Mouse (Mus musculus): ENCODE measurements around the gene Zfp697.
"Not testable (repeated sequence)": the region's sequence is repeated elsewhere in the genome, so short reads cannot be mapped to it uniquely, and the experiment has no call there.

The Zfp697 gene

DNA sequence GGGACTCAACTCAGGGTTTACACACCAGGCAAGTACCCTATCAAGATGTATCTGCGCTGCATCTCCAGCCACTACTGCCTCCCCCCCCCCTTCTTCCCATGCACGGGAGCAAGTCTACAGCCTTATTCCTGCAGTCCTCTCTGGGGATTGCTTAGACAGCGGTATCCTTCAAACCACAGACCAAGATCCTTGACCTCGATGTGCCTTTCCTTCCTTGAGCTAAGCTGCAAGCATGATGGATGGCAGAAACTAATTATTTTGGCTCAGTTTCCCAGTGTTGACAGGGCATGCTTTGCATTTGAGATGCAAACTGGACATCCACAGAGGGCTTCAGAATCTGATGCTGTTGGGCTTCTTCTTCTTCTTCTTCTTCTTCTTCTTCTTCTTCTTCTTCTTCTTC is 40.7 kb downstream of the Zfp697 start:
- DNase-seq (ENCODE audit: low spot score) = no peak

DNA sequence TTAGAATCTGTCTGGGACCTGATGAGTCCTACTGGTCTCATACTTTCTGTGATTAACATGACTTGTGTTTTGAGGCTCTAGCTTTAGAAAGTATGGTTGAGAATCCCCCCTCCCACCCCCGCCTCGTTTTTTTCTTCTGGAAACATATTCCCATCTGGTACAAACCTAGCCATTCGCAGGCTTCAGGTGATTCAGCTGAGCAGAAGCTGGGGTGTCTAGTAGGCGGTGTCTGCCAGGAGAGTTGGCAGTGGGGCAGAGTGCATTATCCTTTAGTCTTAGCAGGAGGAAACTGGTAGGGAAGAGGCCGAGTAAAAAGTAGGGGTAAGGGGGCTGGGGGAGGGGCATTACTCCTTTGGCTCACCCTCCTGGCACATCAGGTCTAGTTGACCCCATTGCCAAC is 44.5 kb downstream of the Zfp697 start:
- DNase-seq (ENCODE audit: low spot score) = no peak

- no peak for DNase-seq (ENCODE audit: low spot score)
Observed at GRCm38 (mm10) chr3:98427260-98427599, 45.0 kb downstream of the Zfp697 start.

DNA sequence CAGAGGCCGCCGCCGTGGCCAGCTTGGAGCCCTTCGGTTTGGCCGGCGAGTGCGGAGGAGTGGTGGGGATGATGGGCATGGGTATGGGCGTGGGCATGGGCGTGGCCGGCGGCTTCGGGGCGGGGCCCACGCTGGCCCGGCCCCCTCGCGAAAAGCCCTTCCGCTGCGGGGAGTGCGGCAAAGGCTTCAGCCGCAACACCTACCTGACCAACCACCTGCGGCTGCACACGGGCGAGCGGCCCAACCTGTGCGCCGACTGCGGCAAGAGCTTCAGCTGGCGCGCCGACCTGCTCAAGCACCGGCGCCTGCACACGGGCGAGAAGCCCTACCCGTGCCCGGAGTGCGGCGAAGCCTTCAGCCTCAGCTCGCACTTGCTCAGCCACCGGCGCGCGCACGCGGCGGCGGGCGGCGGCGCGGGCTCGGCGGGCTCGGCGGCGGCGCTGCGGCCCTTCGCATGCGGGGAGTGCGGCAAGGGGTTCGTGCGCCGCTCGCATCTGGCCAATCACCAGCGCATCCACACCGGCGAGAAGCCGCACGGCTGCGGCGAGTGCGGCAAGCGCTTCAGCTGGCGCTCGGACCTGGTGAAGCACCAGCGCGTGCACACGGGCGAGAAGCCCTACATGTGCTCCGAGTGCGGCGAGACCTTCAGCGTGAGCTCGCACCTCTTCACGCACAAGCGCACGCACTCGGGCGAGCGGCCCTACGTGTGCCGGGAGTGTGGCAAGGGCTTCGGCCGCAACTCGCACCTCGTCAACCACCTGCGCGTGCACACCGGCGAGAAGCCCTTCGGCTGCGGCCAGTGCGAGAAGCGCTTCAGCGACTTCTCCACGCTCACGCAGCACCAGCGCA is 45.6 kb downstream of the Zfp697 start:
- peak; percentile 86 for DNase-seq (ENCODE audit: low spot score)

- DNase-seq (ENCODE audit: low spot score) = peak; percentile 46
Observed at GRCm38 (mm10) chr3:98428449-98428775, 46.2 kb downstream of the Zfp697 start.

DNA sequence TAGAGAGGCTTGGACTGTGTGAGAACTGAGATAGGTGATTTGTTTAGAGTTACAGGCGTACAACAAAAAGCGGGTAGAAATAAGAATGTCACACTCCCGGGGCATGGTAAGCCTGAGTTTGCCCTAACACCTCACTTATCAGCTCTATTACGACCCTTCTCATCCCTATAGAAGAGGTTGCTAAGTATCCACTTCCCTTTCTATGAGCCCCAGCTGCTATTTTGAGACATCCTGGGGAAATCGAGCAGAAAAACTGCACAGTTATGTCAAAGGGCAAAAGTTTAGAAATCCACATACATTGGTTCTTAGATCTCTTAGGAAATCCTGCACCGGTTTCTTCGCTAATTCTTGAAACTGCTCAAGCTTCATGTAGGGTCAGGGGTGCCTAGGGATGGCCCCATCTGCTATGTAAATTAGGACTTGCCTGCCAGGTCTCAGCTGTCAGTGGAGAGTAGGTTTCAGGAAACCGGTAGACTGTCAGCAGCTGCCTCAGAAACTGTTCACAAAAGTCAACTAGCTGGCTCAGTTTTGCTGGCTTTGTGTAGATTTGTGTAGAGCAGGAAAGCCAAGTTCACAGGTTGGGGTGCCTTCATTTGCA is 46.8 kb downstream of the Zfp697 start:
- no peak for DNase-seq (ENCODE audit: low spot score)

- DNase-seq (ENCODE audit: low spot score) = no peak
Observed at GRCm38 (mm10) chr3:98434088-98434816, 52.0 kb downstream of the Zfp697 start.

GRCm38 (mm10) chr3:98435030-98435429 is 52.8 kb downstream of the Zfp697 start:
- DNase-seq (ENCODE audit: low spot score) = no peak

DNA sequence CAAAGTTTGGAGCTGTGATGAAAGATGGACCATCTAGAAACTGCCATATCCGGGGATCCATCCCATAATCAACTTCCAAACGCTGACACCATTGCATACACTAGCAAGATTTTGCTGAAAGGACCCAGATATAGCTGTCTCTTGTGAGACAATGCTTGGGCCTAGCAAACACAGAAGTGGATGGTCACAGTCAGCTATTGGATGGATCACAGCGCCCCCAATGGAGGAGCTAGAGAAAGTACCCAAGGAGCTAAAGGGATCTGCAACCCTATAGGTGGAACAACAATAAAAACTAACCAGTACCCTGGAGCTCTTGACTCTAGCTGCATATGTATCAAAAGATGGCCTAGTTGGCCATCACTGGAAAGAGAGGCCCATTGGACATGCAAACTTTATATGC is 60.0 kb downstream of the Zfp697 start:
- DNase-seq (ENCODE audit: low spot score) = not testable (repeated sequence)

DNA sequence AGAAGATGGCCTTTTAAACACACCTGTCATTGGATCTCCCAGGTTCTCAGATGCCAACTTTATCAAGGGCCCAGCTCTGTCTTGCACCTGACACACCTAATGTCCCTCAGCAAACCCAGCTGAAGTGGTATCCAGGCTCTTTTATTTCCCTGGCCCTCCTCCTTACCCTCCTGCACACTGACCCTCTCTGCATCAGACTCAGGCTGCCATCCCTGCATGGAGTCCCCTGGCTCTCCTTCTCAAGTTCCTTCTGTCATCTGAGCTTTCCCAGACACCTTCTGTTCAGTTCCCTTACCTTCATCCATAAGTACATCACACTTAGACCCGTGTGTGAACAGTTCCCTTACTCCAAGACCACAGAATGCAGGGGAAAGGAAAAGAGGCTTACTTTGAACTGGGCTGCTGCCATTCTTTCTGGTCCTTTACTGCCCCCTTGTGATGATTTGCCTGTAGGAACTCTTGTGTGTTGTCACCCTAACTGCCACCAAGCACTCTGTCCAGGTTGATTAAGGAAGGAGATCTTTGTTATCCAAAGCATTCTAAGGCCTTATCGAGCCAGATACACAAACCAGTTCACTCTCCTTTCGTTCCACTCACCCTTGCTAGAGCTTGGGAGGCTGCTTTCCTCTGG is 61.0 kb downstream of the Zfp697 start:
- not testable (repeated sequence) for DNase-seq (ENCODE audit: low spot score)

- DNase-seq (ENCODE audit: low spot score) = not testable (repeated sequence)
Observed at GRCm38 (mm10) chr3:98443924-98444323, 61.7 kb downstream of the Zfp697 start.

DNA sequence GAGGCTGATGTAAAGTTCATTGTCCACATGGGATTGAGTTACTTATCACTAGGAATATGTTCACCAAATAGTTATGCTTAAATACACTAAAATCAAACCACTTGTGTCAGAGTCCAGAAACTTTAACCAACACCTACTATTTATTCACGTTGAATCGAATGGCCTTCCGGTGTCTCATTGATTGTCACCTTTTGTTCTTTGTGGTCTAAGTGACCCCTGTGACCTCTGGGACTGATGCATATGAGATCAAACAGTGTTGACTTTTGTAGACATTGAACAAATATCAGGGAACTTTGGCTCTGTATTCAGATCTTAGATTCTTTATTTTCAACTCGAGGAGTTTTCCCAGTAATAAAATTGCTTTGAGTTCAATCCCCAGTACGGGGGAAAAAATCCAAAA is 71.5 kb downstream of the Zfp697 start:
- DNase-seq (ENCODE audit: low spot score) = not testable (repeated sequence)

GRCm38 (mm10) chr3:98457026-98457425 is 74.8 kb downstream of the Zfp697 start, which contains the start of gene Gm4450:
Gene Gm4450, minus strand, starts transcription at chr3:98457126.
- DNase-seq (ENCODE audit: low spot score) = not testable (repeated sequence)

- not testable (repeated sequence) for DNase-seq (ENCODE audit: low spot score)
Observed at GRCm38 (mm10) chr3:98469323-98469722, 87.1 kb downstream of the Zfp697 start.

- DNase-seq (ENCODE audit: low spot score) = not testable (repeated sequence)
Observed at GRCm38 (mm10) chr3:98471057-98471456, 88.8 kb downstream of the Zfp697 start.

DNA sequence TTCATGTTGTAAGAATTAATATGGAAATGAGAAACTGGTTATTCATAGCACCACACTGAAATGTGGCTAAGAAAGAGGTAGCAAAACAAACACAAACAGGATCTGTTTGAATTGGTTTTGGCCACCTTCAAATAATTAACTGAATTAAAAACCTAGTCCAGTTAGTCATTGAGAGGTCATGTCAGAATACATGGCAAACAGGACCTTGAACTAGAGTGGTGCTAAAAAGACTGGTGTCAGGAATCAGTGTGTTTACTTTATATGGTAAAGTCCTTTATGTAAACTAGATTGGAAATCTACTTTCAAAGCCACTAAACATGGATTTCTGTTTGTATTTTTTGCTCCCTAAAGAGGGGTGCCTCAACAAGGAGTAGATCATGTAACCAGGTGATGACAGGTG is 89.2 kb downstream of the Zfp697 start:
- DNase-seq (ENCODE audit: low spot score) = not testable (repeated sequence)

GRCm38 (mm10) chr3:98494184-98494583 is 111.9 kb downstream of the Zfp697 start:
- DNase-seq (ENCODE audit: low spot score) = not testable (repeated sequence)

- not testable (repeated sequence) for DNase-seq (ENCODE audit: low spot score)
Observed at GRCm38 (mm10) chr3:98495055-98495454, 112.8 kb downstream of the Zfp697 start.

- not testable (repeated sequence) for DNase-seq (ENCODE audit: low spot score)
Observed at GRCm38 (mm10) chr3:98496762-98497161, 114.5 kb downstream of the Zfp697 start.

DNA sequence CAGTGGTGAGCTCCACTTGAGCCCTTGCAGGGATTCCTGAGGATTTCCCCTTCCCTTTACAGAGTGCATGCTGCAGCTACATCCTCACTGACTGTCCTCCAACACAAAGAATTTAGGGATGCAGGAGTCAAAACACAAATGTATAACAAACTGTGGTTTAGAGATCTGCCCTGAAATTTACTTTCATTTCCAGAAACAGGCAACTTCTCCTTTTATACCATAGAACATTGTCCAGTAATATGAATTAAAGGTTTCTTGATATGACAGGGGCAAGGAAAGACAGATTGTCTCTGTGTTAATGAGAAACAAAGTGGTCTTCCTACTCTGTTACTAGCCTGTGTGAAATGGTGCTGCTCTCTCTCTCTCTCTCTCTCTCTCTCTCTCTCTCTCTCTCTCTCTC is 115.1 kb downstream of the Zfp697 start:
- DNase-seq (ENCODE audit: low spot score) = not testable (repeated sequence)

DNA sequence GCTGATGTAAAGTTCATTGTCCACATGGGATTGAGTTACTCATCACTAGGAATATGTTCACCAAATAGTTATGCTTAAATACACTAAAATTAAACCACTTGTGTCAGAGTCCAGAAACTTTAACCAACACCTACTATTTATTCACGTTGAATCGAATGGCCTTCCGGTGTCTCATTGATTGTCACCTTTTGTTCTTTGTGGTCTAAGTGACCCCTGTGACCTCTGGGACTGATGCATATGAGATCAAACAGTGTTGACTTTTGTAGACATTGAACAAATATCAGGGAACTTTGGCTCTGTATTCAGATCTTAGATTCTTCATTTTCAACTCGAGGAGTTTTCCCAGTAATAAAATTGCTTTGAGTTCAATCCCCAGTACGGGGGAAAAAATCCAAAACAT is 125.0 kb downstream of the Zfp697 start:
- DNase-seq (ENCODE audit: low spot score) = not testable (repeated sequence)

DNA sequence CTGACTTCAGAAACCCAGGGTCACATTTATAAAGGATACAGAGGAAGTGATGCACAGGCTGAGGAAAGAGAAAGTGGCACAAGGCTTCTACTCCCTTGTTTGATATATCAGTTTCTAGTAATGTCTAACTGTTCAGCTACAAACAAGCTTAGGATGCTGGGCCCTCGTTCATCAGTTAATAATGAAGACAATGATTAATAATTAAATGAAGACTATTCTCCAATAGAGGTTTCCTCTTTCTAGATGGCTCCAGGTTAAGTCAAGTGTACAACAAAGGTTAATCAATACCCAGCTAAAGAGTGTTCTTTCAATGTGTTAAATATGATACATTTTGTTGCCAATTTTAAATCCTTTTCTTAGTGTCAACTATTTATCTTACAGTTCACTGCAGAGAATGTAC is 128.2 kb downstream of the Zfp697 start, which contains the start of gene Hsd3b4:
Gene Hsd3b4 (minus strand): TSS at position 101 of the 400 bp plus-strand sequence.
- DNase-seq (ENCODE audit: low spot score) = not testable (repeated sequence)
